Mouse (Mus musculus): ENCODE results near the gene Vps26a.

DNA sequence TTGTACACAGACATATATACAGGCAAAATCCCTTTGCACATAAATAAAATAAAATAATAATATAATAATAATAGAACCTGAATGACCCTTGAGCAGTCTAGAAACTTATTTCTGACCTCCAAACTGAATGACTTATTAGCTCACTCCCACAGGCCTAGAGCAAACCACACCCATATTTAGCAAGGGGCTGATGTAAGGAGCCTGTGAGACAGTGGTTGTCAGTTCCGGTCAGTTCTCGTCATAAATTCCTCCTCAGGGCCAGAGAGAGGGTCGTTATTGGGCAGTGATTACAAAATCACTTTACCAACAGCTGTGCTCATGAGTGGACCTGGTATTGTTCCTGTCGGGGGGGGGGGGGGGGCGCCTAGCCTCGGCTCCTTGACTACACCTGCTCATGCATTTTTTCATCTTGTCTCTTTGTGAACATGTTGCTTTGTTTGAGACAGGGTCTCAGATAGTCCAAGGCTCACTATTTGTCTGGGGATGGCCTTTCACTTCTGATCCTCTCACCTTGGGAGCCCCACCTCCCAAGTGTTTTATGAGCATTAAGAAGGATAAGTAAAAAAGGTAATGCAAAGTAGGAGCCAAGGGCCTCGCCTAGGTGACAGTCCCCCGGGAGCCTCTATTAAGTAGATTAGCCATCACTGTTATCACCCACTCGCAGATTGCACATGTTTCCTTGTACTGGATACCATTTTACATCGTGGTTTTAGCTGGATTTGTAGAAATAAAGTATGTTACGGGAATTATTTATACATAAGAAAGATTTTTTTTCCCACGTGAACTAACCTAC is 17.4 kb upstream of the Vps26a start:
- TF ChIP-seq CTCF (IDR thresholded peaks at IDR 0.05; ENCODE audit: borderline replicate concordance, insufficient read depth, low read length) (no peak), POLR2A (IDR thresholded peaks at IDR 0.05; ENCODE audit: low read depth, low read length) (no peak)
